Mouse (Mus musculus): ENCODE results near the gene Lamb2.

The Lamb2 gene

DNA sequence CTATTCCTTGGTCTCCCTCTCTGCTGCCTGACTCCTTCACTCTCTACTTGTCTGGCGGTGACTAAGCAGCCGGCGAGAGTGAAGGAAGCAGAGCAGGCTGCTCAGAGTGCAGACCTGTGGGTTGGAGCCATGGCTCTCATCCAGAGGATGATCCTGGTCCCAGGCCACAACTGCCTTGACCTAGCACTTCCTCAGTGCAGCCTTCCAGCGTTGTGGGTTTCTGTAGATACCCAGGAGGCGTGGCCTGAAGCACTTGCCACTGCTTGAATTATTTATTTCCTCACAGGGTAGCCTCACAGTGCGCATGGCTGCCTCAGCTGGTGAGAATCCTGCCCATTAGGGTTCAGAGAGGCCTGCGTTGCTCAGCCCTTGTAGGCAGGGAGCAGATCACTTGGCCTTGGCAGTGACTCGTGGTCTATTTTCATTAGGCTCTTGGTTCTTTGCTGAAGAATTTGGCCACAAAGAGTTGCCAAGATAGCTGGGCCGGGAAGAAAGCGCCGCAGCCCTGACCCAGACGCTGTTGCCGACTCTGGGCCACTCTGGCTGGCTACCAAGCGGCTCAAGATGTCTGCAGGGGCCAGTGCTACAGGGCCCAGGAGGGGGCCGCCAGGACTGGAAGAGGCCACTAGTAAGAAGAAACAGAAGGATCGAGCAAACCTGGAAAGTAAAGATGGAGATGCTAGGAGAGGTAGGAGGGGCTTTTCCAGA lies 12.7 kb downstream of the Lamb2 start:
- peak; percentile 60 to 69 for DNase-seq

DNA sequence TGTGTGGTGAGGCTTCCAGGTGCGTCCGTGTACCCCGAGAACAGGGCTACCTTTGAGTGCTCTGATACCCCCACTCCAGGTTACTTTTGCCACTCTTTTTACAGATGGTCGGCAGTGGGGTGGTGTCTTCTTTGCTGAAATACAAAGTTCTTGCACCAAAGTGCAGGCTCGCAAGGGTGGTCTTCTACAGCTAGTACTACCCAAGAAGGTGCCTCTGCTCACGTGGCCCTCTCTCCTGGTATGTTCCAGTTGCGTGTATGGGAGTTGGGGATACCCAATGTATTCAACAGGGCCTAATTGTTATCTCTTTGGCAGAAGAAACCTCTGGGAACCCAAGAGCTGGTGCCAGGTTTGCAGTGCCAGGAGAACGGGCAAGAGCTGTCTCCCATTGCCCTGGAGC lies 13.7 kb downstream of the Lamb2 start:
- DNase-seq = no peak

DNA sequence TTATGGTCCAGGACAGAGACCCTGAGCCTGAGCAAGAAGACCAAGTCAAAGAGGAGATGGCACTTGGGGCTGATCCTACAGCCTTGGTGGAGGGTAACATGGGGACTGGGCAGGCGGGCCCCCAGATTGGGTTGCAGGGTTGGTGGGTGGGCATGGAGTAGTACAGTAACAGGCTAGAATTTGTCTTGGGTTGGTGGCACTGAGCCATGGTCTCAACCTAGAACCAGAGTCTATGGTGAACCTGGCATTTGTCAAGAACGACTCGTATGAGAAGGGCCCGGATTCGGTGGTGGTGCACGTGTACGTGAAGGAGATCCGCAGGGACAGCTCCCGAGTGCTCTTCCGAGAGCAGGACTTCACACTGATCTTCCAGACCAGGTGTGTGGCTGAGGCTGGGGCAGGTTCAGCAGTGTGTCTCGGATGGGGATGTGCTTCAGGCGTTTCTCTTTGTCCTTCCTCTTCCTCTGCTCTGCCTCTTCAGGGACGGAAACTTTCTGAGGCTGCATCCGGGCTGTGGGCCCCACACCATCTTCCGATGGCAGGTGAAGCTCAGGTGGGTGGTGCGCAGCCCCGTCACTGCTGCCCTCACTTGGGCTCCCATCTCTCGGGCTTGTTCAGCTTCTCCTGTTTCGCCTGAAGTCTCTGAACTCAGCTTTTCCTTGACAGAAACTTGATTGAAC lies 14.8 kb downstream of the Lamb2 start:
- peak in 1 of 2 experiments; percentile 36 for DNase-seq

DNA sequence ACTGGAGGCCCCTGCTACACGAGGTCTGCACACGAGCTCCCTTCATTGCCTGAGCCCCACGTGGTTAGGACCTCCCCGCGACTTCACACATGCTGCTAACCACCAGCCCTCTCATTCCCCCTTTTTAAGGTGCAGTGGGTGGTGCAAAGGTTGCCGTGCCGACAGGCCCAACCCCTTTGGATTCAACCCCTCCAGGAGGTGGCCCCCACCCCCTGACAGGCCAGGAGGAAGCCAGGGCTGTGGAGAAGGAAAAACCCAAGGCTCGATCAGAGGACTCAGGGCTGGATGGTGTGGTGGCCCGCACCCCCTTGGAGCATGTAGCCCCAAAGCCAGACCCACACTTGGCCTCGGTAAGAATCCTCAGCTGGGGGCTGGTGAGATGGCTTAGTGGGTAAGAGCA lies 15.4 kb downstream of the Lamb2 start:
- no peak for DNase-seq

DNA sequence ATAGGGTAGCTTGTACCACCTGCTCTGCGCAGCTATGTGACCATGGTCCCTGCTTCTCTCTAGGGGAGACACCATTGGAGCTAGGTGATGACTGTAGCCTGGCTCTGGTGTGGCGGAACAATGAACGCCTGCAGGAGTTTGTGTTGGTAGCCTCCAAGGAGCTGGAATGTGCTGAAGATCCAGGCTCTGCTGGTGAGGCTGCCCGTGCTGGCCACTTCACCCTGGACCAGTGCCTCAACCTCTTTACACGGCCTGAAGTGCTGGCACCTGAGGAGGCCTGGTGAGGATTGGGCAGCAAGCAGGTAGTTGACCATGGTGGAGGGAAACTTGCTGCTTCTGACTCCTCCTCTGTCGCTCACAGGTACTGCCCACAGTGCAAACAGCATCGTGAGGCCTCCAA lies 19.7 kb downstream of the Lamb2 start:
- peak in 1 of 2 experiments; percentile 28 for DNase-seq

DNA sequence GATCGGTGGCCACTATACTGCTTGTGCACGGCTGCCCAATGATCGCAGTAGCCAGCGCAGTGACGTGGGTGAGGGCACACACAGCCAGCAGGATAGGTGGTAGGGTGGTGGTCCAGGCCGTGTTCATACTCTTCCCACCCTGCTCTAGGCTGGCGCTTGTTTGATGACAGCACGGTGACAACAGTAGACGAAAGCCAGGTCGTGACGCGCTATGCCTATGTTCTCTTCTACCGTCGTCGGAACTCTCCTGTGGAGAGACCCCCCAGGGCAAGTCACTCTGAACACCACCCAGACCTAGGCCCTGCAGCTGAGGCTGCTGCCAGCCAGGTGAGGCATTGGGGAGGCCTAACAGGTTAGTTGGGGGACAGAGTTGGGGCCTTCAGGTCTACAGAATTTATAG lies 20.4 kb downstream of the Lamb2 start:
- peak in 1 of 2 experiments; percentile 33 for DNase-seq

DNA sequence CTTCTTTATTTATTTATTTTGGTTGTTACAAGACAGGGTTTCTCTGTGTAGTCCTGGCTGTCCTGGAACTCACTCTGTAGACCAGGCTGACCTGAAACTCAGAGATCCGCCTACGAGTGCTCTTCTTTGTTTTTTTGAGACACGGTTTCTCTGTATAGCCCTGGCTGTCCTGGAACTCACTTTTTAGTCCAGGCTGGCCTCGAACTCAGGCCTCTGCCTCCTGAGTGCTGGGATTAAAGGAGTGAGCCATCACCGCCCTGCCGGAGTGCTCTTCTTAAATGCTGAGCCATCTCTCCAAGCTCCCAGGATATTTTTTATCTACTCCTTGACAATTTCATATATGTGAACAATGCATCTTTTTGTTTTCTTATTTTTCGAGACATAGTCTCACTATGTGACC lies 27.4 kb downstream of the Lamb2 start:
- DNase-seq = no peak

DNA sequence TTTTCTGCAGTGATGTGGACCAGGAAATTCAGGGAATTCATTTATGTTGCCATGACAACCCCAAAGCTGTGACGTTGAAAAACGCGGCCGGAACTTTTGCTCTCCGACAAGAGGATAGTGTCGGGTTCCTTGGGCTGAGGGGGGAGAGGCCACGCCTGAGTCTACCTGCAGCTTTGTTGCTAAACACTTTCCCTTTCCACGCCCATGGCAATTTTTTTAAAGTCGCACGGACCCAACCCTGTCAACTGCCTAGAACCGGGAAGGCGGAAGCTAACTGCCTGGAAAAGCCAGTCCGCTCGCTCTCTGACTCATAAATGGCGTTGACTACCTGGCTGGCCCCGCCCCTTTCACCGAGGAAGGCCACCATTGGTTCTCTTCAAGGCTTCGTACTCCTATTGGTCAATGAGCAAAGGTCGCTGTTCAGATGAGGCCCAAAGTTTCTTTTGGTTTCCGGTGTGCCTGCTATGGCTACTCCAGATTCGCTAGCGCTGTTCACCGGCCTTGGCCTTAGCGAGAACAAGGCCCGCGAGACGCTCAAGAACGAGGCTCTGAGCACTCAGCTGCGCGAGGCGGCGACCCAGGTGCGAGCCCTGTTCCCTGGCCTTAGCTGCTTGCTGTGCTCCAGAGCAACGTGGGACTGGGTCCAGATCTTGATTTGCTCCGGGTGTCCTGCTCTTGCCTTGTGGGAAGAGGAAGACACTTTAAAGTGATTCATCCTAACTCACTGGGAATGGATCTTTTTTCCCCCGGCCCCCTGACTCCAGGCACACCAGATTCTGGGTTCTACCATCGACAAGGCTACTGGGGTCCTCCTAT lies 28.3 kb downstream of the Lamb2 start, which contains the start of gene Qars:
Gene Qars (plus strand): TSS at position 88 of the 816 bp plus-strand sequence.
- peak; percentile 98 to 99 for DNase-seq

DNA sequence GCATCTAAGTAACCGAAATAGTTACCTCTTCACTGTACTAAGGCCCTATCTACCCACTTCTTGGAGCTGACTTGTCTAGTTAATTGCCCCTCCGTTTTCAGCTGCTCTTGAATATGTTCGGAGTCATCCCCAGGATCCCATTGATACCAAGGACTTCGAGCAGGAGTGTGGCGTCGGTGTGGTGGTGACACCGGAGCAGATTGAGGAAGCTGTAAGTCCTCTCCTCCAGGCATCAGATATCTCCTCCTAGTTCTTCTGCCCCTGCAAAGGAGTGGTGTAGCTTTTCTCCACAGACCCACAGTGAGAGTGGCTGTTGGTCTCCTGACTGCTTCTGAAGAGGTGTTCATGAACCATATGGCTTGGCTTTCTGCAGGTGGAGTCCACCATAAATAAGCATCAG lies 29.2 kb downstream of the Lamb2 start:
- DNase-seq = no peak

DNA sequence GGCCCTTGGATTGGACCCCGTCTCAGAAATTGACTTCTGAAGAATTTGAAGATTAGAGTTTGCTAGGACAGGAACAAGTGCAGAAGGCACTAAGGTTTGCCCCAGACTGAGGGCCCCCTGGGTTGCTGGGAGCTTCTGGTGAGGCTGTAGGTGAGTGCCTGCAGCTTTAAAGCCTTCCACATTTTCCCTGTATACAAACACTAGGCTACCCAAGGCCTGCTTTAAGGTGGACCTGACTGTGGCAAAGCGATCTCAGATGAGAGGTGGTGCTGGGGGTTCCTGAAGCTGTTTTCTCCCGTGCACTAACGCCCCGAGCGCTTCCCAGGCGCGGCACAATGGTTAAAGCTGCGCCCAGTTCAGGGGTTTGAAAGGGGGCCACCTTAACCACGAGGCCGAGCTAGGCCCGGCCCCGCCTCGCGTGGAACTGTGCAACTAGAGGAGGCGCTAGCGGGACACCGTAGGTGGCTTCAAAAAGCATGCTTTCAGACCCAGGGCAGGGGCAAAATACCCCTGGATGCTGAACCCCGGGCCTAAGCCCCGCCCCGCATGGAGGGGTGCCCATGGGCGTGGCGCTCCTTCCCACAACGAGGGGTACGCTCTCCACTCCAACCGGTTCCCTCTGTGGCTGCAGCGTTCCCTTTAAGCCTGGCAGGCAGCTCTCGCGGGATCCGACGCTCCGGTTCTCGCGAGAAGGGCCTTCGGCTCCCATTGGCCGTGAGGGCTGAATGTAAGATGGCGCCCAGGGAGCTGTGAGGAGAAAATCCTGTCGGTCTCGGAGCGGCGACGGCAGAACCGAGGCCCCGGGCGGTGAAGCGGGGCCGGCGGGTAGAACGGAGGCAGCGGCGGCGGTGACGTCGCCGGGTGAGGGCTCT lies 37.1 kb downstream of the Lamb2 start, which contains the start of gene Qrich1:
Gene Qrich1 (plus strand): TSS at position 427 of the 872 bp plus-strand sequence.
- peak; percentile 95 to 97 for DNase-seq

DNA sequence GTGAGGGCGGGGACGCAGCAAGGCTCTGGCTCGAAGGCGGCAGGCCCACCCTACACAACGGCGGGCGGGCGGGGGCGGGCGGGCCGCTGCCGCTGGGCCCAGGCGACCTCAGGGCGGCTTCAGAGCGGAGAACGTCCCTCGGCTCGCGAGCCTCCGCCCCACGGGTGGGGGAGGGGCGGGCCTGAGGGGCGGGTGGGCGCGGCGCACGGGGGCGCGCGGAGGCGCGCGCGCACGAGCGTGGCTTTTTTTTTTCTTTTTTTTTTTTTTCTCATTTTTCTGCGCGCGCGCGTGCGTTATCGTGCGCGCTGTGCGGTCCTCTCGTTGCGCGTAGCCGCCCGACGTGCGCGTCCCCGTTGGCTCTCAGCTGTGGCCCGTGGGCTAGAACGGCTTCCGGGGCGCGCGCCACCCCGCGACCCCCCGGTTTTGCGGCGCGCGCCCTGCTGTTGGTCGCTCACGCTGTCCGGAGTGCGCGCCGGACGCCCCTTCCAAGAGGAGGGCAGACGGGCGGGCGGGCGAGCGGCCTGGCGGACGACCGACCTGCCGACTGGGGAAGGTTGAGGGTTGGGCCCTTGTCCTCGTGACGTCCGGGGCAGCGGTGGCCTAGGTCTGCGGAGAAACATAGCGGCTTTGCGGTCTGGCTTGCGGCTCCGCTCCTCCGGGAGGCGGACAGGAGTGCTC lies 37.9 kb downstream of the Lamb2 start:
- peak; percentile 87 to 94 for DNase-seq

DNA sequence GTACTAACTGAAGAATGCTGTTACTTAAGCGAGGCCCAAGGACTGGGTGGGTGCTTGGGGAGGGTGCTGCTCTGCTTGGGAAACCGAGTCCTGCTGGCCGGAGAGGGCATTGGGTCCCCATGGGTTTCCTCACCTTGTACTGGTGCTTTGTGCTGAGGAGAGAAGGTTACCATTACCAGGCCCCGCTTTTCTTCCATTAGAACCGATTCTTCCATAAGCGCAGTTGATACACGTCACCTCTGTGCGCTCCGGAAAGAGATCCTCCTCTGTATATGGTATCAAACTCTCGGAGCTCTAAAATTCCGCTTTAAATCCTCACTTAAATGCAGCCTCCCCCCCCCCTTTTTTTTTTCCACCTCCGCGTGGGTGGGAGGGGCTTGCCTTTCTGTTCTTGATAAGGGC lies 38.4 kb downstream of the Lamb2 start:
- peak; percentile 30 to 61 for DNase-seq

DNA sequence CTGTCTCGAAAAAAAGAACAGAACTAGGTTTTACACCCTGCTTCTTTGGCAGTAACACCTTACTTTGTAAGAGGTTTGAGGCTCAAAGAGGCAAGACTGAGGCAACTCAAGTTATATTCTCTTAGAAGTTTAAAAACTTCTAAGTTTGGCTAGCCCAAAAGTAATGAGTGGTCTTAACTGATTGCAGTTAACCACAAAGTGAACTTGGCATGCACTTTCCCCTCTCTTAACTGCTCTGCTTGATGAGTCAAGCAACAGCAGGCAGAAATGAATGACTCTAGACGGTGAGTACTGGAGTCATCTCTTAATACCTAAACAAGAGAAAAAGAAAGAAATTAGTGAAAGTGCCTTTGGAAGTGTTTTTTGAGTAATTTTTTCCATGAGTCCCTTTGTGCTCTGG lies 42.1 kb downstream of the Lamb2 start:
- no peak for DNase-seq

DNA sequence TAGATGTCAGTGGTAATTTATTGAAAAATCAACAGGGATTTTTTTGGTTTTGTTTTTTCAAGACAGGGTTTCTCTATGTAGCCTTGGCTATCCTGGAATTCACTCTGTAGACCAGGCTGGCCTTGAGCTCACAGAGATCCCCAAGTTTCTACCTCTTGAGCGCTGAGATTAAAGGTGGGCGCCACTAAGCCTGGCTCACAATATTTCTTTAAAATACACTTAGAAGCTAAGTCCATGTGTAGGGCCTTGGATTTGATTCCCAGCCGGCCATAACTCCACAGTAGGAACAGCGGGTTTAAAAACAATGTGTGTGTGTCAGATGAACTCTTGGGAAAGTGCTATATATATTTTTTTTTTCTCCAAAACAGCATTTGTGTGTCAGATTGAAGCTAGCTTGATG lies 43.8 kb downstream of the Lamb2 start:
- DNase-seq = no peak

DNA sequence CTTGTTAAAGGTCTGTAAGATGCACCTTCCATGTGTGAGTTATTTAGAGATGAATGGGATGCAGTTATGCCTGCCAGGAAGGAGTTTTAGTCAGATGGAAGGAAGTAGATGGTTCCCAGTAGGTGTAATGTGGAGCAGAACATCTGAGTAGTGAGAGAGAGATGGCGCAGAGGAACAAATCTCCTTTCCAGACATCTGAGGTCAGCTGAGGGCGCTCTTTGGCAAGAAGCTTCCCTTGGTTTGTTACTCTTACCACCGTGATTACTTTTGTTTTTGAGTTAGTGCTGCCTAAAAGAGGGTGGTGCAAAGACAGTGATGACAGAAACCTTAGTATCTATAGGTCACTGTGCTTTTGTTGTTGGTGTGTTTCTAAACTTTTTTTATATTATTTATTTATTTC lies 45.9 kb downstream of the Lamb2 start:
- no peak for DNase-seq

DNA sequence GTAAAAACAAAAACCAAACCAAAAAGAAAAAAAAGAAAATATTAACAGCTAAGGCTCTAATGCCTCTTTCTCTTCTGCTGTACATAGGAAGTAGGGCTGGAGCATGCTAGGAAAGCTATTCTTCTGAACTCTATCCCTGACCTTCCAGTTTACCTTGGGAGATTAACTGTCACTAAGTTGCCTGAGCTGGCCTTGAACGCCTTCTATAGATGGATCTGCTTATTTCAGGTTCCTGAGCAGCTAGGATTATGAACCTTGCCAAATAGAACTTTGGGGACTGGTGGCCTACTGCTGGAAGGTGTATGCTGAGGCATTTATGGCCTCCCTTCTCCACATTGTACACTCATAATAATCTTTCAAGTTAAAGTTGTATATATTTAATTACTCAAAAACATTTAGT lies 51.4 kb downstream of the Lamb2 start:
- DNase-seq = no peak

DNA sequence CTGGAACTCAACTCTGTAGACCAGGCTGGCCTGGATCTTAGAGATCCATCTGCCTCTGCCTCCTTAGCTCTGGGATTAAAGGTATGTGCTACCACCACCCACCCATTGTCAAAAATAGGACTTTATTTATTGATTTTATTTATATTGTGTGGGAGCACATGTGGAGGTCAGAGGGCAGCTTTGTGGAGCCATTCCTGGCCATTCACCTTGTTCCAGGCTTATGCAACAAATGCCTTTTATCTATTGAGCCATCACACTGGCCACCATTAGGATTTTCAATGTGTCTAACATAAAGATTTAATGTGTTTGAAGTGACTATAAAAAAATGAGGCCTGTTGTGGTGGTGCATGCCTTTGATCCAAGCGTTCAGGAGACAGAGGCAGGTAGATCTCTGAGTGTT lies 52.0 kb downstream of the Lamb2 start:
- DNase-seq = no peak

All from kidney, postnatal 25 days (tissue).